Mouse (Mus musculus) ovary, adult 18-20 months (tissue): ENCODE data around the gene Uvrag.

Source experiments
- DNase-seq: peaks from one replicate; pipeline ENCODE4 v3.0.0; 2022; ENCODE audit warnings: low spot score, mixed read lengths

Uvrag gene

GRCm38 (mm10) chr7:98935193-98935592 is 205.7 kb downstream of the Uvrag start:
- DNase-seq, result no peak

GRCm38 (mm10) chr7:98928336-98929025 is 212.5 kb downstream of the Uvrag start:
- no peak for DNase-seq

- no peak for DNase-seq
Observed at GRCm38 (mm10) chr7:98926906-98927528, 213.9 kb downstream of the Uvrag start.

- DNase-seq, result no peak
Observed at GRCm38 (mm10) chr7:98924380-98924869, 216.5 kb downstream of the Uvrag start.

- no peak for DNase-seq
Observed at GRCm38 (mm10) chr7:98922984-98923383, 218.0 kb downstream of the Uvrag start.

- DNase-seq, result no peak
Observed at GRCm38 (mm10) chr7:98917407-98917806, 223.5 kb downstream of the Uvrag start.

- DNase-seq, result no peak
Observed at GRCm38 (mm10) chr7:98916581-98916980, 224.4 kb downstream of the Uvrag start.

- DNase-seq, result no peak
Observed at GRCm38 (mm10) chr7:98912953-98913360, 228.0 kb downstream of the Uvrag start.

- no peak for DNase-seq
Observed at GRCm38 (mm10) chr7:98911276-98911675, 229.7 kb downstream of the Uvrag start.

- DNase-seq, result no peak
Observed at GRCm38 (mm10) chr7:98910712-98911111, 230.2 kb downstream of the Uvrag start.

GRCm38 (mm10) chr7:98910164-98910563 is 230.8 kb downstream of the Uvrag start:
- DNase-seq, result no peak

GRCm38 (mm10) chr7:98907476-98907875 is 233.5 kb downstream of the Uvrag start:
- DNase-seq, result no peak

- DNase-seq, result no peak
Observed at GRCm38 (mm10) chr7:98904659-98905362, 236.1 kb downstream of the Uvrag start.

- DNase-seq, result no peak
Observed at GRCm38 (mm10) chr7:98903884-98904283, 237.1 kb downstream of the Uvrag start.

GRCm38 (mm10) chr7:98901120-98901519 is 239.8 kb downstream of the Uvrag start:
- DNase-seq, result no peak

- no peak for DNase-seq
Observed at GRCm38 (mm10) chr7:98899815-98900214, 241.1 kb downstream of the Uvrag start.

GRCm38 (mm10) chr7:98897323-98897722 is 243.6 kb downstream of the Uvrag start:
- no peak for DNase-seq

- no peak for DNase-seq
Observed at GRCm38 (mm10) chr7:98895501-98896095, 245.3 kb downstream of the Uvrag start.

- DNase-seq, result no peak
Observed at GRCm38 (mm10) chr7:98894768-98895167, 246.2 kb downstream of the Uvrag start.

GRCm38 (mm10) chr7:98894305-98894704 is 246.6 kb downstream of the Uvrag start:
- DNase-seq, result no peak

GRCm38 (mm10) chr7:98893144-98893543 is 247.8 kb downstream of the Uvrag start:
- DNase-seq, result no peak

GRCm38 (mm10) chr7:98889211-98889610 is 251.7 kb downstream of the Uvrag start:
- DNase-seq, result no peak

GRCm38 (mm10) chr7:98888810-98889209 is 252.1 kb downstream of the Uvrag start:
- no peak for DNase-seq
